Mouse (Mus musculus): ENCODE measurements around the gene Pvr. TPM values are rescaled to one million over a fixed set of nuclear protein-coding genes. Genes with fewer than 3 reads are reported as not detected.

The Pvr gene
- polyA plus RNA-seq, 1 experiment = 16.5 TPM

- Histone ChIP-seq H3ac (ENCODE audit: control insufficient read depth, insufficient read length, low read depth) (no peak overlapping the region), H3K79me2 (ENCODE audit: control insufficient read depth, insufficient read depth) (peaks cover 30% of the 10 kb centered on the region), H3K79me3 (ENCODE audit: low read depth) (peaks cover 10% of the 10 kb centered on the region), H3K36me3 (ENCODE audit: control insufficient read depth, insufficient read depth) (peaks cover 3% of the 10 kb centered on the region), H3K4me3 (ENCODE audit: insufficient read depth, poor library complexity, severe bottlenecking) (no peak overlapping the region), H3K27me3 (ENCODE audit: control insufficient read depth, insufficient read depth, insufficient read length) (no peaks in the 10 kb centered on the region)
- TF ChIP-seq CTCF (IDR thresholded peaks at IDR 0.05; ENCODE audit: control insufficient read depth, insufficient read depth, insufficient read length) = no peak
- TF ChIP-seq USF1 (IDR thresholded peaks at IDR 0.05; ENCODE audit: low read depth) = no peak
- no peak for TF ChIP-seq FOSL1 (IDR thresholded peaks at IDR 0.05; ENCODE audit: insufficient read depth, low read length, poor library complexity, severe bottlenecking)
- no peak for TF ChIP-seq MYOD1 (IDR thresholded peaks at IDR 0.05; ENCODE audit: control insufficient read depth, insufficient read length, low read depth)
- TF ChIP-seq MYOG (IDR thresholded peaks at IDR 0.05; ENCODE audit: control insufficient read depth, extremely low read depth, insufficient read length) = no peak
- no peak for TF ChIP-seq CEBPB (IDR thresholded peaks at IDR 0.05; ENCODE audit: low read depth)
- no peak for TF ChIP-seq MAX (IDR thresholded peaks at IDR 0.05)
Measured at GRCm38 (mm10) chr7:19923797-19924196, 2.8 kb upstream of the Pvr start.

- Histone ChIP-seq H3K4me3 (ENCODE audit: insufficient read depth, poor library complexity, severe bottlenecking) (no peak overlapping the region), H3K79me3 (ENCODE audit: low read depth) (peaks cover 15% of the 10 kb centered on the region), H3ac (ENCODE audit: control insufficient read depth, insufficient read length, low read depth) (no peak overlapping the region), H3K36me3 (ENCODE audit: control insufficient read depth, insufficient read depth) (peaks cover 7% of the 10 kb centered on the region), H3K27me3 (ENCODE audit: control insufficient read depth, insufficient read depth, insufficient read length) (no peaks in the 10 kb centered on the region), H3K79me2 (ENCODE audit: control insufficient read depth, insufficient read depth) (peaks cover 35% of the 10 kb centered on the region)
- TF ChIP-seq MAX (IDR thresholded peaks at IDR 0.05) (no peak), MYOD1 (IDR thresholded peaks at IDR 0.05; ENCODE audit: control insufficient read depth, insufficient read length, low read depth) (no peak), USF1 (IDR thresholded peaks at IDR 0.05; ENCODE audit: low read depth) (no peak), MYOG (IDR thresholded peaks at IDR 0.05; ENCODE audit: control insufficient read depth, extremely low read depth, insufficient read length) (no peak), CTCF (IDR thresholded peaks at IDR 0.05; ENCODE audit: control insufficient read depth, insufficient read depth, insufficient read length) (no peak), CEBPB (IDR thresholded peaks at IDR 0.05; ENCODE audit: low read depth) (no peak), FOSL1 (IDR thresholded peaks at IDR 0.05; ENCODE audit: insufficient read depth, low read length, poor library complexity, severe bottlenecking) (no peak)
Measured at GRCm38 (mm10) chr7:19923354-19923753, 2.4 kb upstream of the Pvr start.

DNA sequence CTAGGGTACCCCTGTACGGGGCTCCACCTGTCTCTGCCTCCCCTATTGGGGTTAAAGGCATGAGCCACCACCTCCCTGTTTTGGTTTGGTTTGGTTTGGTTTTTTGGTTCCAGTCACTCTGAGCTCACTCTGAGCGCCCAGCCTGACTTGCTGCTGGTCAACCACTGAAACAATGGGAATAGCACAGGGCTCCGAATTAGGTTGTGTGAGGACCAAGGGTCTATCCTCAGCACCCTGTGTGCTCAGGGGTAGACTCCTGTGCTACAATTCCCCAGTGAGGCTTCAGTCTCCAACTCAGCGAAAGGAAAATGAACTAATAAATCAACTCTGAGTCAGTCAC, 824 bp downstream of the Pvr start:
- Histone ChIP-seq H3ac (ENCODE audit: control insufficient read depth, insufficient read length, low read depth) (peak overlapping the region; percentile 44), H3K79me2 (ENCODE audit: control insufficient read depth, insufficient read depth) (peaks cover 50% of the 10 kb centered on the region), H3K79me3 (ENCODE audit: low read depth) (peaks cover 28% of the 10 kb centered on the region), H3K27me3 (ENCODE audit: control insufficient read depth, insufficient read depth, insufficient read length) (no peaks in the 10 kb centered on the region), H3K36me3 (ENCODE audit: control insufficient read depth, insufficient read depth) (peaks cover 34% of the 10 kb centered on the region), H3K4me3 (ENCODE audit: insufficient read depth, poor library complexity, severe bottlenecking) (peak overlapping the region; percentile 46)
- TF ChIP-seq FOSL1 (IDR thresholded peaks at IDR 0.05; ENCODE audit: insufficient read depth, low read length, poor library complexity, severe bottlenecking) = peak; percentile 24
- TF ChIP-seq USF1 (IDR thresholded peaks at IDR 0.05; ENCODE audit: low read depth) = no peak

GRCm38 (mm10) chr7:19914558-19914957, 6.4 kb downstream of the Pvr start:
- Histone ChIP-seq H3K4me3 (ENCODE audit: insufficient read depth, poor library complexity, severe bottlenecking) (no peak overlapping the region), H3K79me2 (ENCODE audit: control insufficient read depth, insufficient read depth) (peaks cover 32% of the 10 kb centered on the region), H3K27me3 (ENCODE audit: control insufficient read depth, insufficient read depth, insufficient read length) (no peaks in the 10 kb centered on the region), H3ac (ENCODE audit: control insufficient read depth, insufficient read length, low read depth) (no peak overlapping the region), H3K36me3 (ENCODE audit: control insufficient read depth, insufficient read depth) (peaks cover 59% of the 10 kb centered on the region), H3K79me3 (ENCODE audit: low read depth) (peaks cover 22% of the 10 kb centered on the region)
- TF ChIP-seq MAX (IDR thresholded peaks at IDR 0.05) = no peak
- TF ChIP-seq CEBPB (IDR thresholded peaks at IDR 0.05; ENCODE audit: low read depth) = no peak
- no peak for TF ChIP-seq FOSL1 (IDR thresholded peaks at IDR 0.05; ENCODE audit: insufficient read depth, low read length, poor library complexity, severe bottlenecking)

DNA sequence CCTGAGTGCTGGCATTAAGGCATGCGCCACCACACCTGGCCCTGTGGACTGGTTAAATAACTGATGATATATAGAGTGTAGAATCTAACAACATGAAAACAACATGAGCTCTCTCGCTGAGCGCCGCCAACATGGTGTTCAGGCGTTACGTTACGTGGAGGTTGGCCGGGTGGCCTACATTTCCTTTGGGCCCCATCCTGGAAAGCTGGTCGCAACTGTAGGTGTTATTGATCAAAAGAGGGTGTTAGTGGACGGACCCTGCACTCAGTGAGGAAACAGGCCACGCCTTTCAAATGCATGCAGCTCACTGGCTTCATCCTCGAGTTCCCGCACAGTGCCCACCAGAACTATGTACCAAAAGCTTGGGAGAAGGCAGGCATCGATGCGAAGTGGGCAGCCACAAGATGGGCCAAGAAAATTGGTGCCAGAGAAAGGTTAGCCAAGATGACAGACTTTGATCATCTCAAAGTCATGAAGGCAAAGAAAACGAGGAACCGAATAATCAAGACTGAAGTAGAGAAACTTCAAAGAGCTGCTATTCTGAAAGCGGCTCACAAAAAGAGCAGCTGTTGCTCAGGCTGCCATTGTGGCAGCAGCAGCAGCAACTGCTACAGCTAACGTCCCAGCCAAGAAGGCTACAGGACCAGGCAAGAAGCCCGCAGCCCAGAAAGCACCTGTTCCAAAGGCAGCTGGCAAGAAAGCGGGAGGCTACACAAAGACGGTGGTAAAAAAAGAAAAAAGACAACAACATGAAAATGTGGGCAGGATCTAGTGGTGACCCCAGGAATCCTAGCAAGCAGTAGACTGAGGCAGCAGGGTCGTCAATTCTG, 9.1 kb downstream of the Pvr start:
- Histone ChIP-seq H3K79me3 (ENCODE audit: low read depth) (peaks cover 3% of the 10 kb centered on the region), H3K36me3 (ENCODE audit: control insufficient read depth, insufficient read depth) (peaks cover 54% of the 10 kb centered on the region), H3K27me3 (ENCODE audit: control insufficient read depth, insufficient read depth, insufficient read length) (no peaks in the 10 kb centered on the region), H3K79me2 (ENCODE audit: control insufficient read depth, insufficient read depth) (peaks cover 9% of the 10 kb centered on the region), H3K4me3 (ENCODE audit: insufficient read depth, poor library complexity, severe bottlenecking) (no peak overlapping the region), H3ac (ENCODE audit: control insufficient read depth, insufficient read length, low read depth) (no peak overlapping the region)
- TF ChIP-seq MYOD1 (IDR thresholded peaks at IDR 0.05; ENCODE audit: control insufficient read depth, insufficient read length, low read depth) = peak; percentile 38
- no peak for TF ChIP-seq CTCF (IDR thresholded peaks at IDR 0.05; ENCODE audit: control insufficient read depth, insufficient read depth, insufficient read length)
- no peak for TF ChIP-seq USF1 (IDR thresholded peaks at IDR 0.05; ENCODE audit: low read depth)
- no peak for TF ChIP-seq FOSL1 (IDR thresholded peaks at IDR 0.05; ENCODE audit: insufficient read depth, low read length, poor library complexity, severe bottlenecking)

- Histone ChIP-seq H3ac (ENCODE audit: control insufficient read depth, insufficient read length, low read depth) (no peak overlapping the region), H3K27me3 (ENCODE audit: control insufficient read depth, insufficient read depth, insufficient read length) (no peaks in the 10 kb centered on the region), H3K4me3 (ENCODE audit: insufficient read depth, poor library complexity, severe bottlenecking) (no peak overlapping the region), H3K79me2 (ENCODE audit: control insufficient read depth, insufficient read depth) (peaks cover 4% of the 10 kb centered on the region), H3K36me3 (ENCODE audit: control insufficient read depth, insufficient read depth) (peaks cover 52% of the 10 kb centered on the region), H3K79me3 (ENCODE audit: low read depth) (no peaks in the 10 kb centered on the region)
- TF ChIP-seq CEBPB (IDR thresholded peaks at IDR 0.05; ENCODE audit: low read depth) (peak; percentile 62), CTCF (IDR thresholded peaks at IDR 0.05; ENCODE audit: control insufficient read depth, insufficient read depth, insufficient read length) (no peak), MYOD1 (IDR thresholded peaks at IDR 0.05; ENCODE audit: control insufficient read depth, insufficient read length, low read depth) (peak; percentile 90), FOSL1 (IDR thresholded peaks at IDR 0.05; ENCODE audit: insufficient read depth, low read length, poor library complexity, severe bottlenecking) (peak; percentile 62), MYOG (IDR thresholded peaks at IDR 0.05; ENCODE audit: control insufficient read depth, extremely low read depth, insufficient read length) (no peak)
Measured at GRCm38 (mm10) chr7:19911292-19911658, 9.7 kb downstream of the Pvr start.
